ENCODE assay signal across 11 mouse cellular contexts in the genomic region with DNA sequence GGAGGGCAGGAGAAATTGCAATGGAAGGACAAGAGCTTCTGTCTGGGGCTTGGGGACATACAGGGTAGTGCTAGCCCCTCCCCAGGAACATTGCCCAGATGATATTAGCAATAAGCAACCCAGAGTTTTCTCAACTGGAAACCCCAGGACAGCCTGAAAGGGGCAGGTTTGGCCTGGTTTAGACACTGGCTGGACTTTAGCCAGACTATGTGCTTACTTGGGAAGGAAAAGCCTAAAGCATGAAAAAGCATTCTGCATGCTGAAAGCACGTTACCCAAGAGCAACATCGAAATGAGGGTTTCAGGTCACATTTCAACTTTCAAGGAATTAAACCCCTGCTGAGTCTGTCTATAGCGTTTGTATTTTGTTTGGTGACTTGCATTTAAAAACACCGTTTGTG.
DNase-seq lines count a peak whose midpoint lies in the region; ATAC-seq and TF ChIP-seq lines count a peak whose summit lies in the region.
"Had no signal": no experiment of that assay in that cellular context is flagged by ENCODE, and none has a peak within 500 bp of the region (broad histone marks: within the 10 kb centered on the region; RNA-seq: fewer than 3 reads in every experiment).

No protein-coding gene starts in this region.

- no peak overlapping the region for H3K9ac ChIP-seq in kidney, postnatal 0 days (ENCODE audit: low read depth, low read length)
- H3K9ac ChIP-seq in midbrain, postnatal 0 days (replicated peaks; ENCODE audit: low read length, poor library complexity, severe bottlenecking): no peak overlapping the region
- no peak overlapping the region for H3K9ac ChIP-seq in midbrain, embryonic 11.5 days (ENCODE audit: low read length)
- H3K9ac ChIP-seq in stomach, postnatal 0 days (ENCODE audit: low read length): no peak overlapping the region; the same call in 1 of the 2 replicates
- H3K9ac ChIP-seq: embryonic facial prominence, embryonic 12.5 days; heart, embryonic 13.5 days; liver, embryonic 15.5 days had no signal

- TF ChIP-seq EP300 in stomach, postnatal 0 days (optimal IDR thresholded peaks at IDR 0.05): no peak

- no peaks in the 10 kb centered on the region for H3K27me3 ChIP-seq in kidney, postnatal 0 days (ENCODE audit: insufficient read depth, low read length)
- no peaks in the 10 kb centered on the region for H3K27me3 ChIP-seq in midbrain, postnatal 0 days (ENCODE audit: insufficient read depth, low read length)
- H3K27me3 ChIP-seq in midbrain, embryonic 11.5 days (ENCODE audit: control insufficient read depth, insufficient read depth, low read length): no peaks in the 10 kb centered on the region
- H3K27me3 ChIP-seq in stomach, postnatal 0 days (ENCODE audit: control insufficient read depth, insufficient read depth, low read length): no peaks in the 10 kb centered on the region
- H3K27me3 ChIP-seq: embryonic facial prominence, embryonic 12.5 days; heart, embryonic 13.5 days; liver, embryonic 15.5 days had no signal

- no peak for ATAC-seq in kidney, postnatal 0 days (replicated peaks; ENCODE audit: low FRiP score, low read depth)
- no peak for ATAC-seq in midbrain, postnatal 0 days (ENCODE audit: low FRiP score)
- no peak for ATAC-seq in midbrain, embryonic 11.5 days (ENCODE audit: low FRiP score)
- ATAC-seq in stomach, postnatal 0 days (ENCODE audit: low FRiP score, low TSS enrichment): no peak

- 32% methylated on average over 4 of the region's 4 CpGs for WGBS in kidney, postnatal 0 days
- WGBS in midbrain, postnatal 0 days: 22% methylated on average over 4 of the region's 4 CpGs
- whole genome bisulfite sequencing in midbrain, embryonic 11.5 days: 31% methylated on average over 4 of the region's 4 CpGs
- WGBS in stomach, postnatal 0 days: 29% methylated on average over 4 of the region's 4 CpGs

- DNase-seq in adrenal gland, postnatal 14 days: peak; percentile 22
- no peak for DNase-seq in adrenal gland, postnatal 36 days
- DNase-seq in kidney, postnatal 0 days (ENCODE audit: low spot score): peak; percentile 11
- no peak for DNase-seq in kidney, adult 8-10 months
- peak; percentile 51 for DNase-seq in midbrain, postnatal 0 days (ENCODE audit: low spot score)
- DNase-seq in midbrain, embryonic 11.5 days (ENCODE audit: low spot score, missing footprints): no peak
- no peak for DNase-seq in stomach, postnatal 0 days (ENCODE audit: low spot score)
- DNase-seq in thymus, postnatal 14 days: no peak

- H3K27ac ChIP-seq in kidney, postnatal 0 days: no peak overlapping the region
- H3K27ac ChIP-seq in midbrain, postnatal 0 days (ENCODE audit: low read depth, low read length): no peak overlapping the region
- H3K27ac ChIP-seq in midbrain, embryonic 11.5 days (ENCODE audit: low read depth, low read length): no peak overlapping the region
- H3K27ac ChIP-seq in stomach, postnatal 0 days (replicated peaks): peak overlapping the region; percentile 40; the same call in 1 of the 2 replicates
- H3K27ac ChIP-seq: embryonic facial prominence, embryonic 12.5 days; heart, embryonic 13.5 days; liver, embryonic 15.5 days had no signal

- no peak overlapping the region for H3K4me2 ChIP-seq in kidney, postnatal 0 days (ENCODE audit: low read length)
- no peak overlapping the region for H3K4me2 ChIP-seq in midbrain, postnatal 0 days (ENCODE audit: low read depth, low read length, poor library complexity, severe bottlenecking)
- no peak overlapping the region for H3K4me2 ChIP-seq in midbrain, embryonic 11.5 days
- no peak overlapping the region for H3K4me2 ChIP-seq in stomach, postnatal 0 days (replicated peaks; ENCODE audit: low read depth)
- H3K4me2 ChIP-seq: embryonic facial prominence, embryonic 12.5 days; heart, embryonic 13.5 days; liver, embryonic 15.5 days had no signal

- no peaks in the 10 kb centered on the region for H3K36me3 ChIP-seq in kidney, postnatal 0 days (ENCODE audit: insufficient read depth, low read length)
- H3K36me3 ChIP-seq in midbrain, postnatal 0 days (ENCODE audit: insufficient read depth, low read length): no peaks in the 10 kb centered on the region
- no peaks in the 10 kb centered on the region for H3K36me3 ChIP-seq in midbrain, embryonic 11.5 days (ENCODE audit: control insufficient read depth, insufficient read depth, low read length)
- no peaks in the 10 kb centered on the region for H3K36me3 ChIP-seq in stomach, postnatal 0 days (ENCODE audit: control insufficient read depth, insufficient read depth, low read length)
- H3K36me3 ChIP-seq: embryonic facial prominence, embryonic 12.5 days; heart, embryonic 13.5 days; liver, embryonic 15.5 days had no signal

- no peak for TF ChIP-seq CTCF in kidney, postnatal 0 days (IDR thresholded peaks at IDR 0.05; ENCODE audit: low read depth)
- no peak for TF ChIP-seq CTCF in midbrain, postnatal 0 days (IDR thresholded peaks at IDR 0.05)
- TF ChIP-seq CTCF in stomach, postnatal 0 days (IDR thresholded peaks at IDR 0.05; ENCODE audit: low read depth): no peak

- H3K4me3 ChIP-seq in kidney, postnatal 0 days (replicated peaks; ENCODE audit: low read depth, low read length): no peak overlapping the region
- no peak overlapping the region for H3K4me3 ChIP-seq in midbrain, postnatal 0 days (ENCODE audit: low read depth, low read length)
- H3K4me3 ChIP-seq in midbrain, embryonic 11.5 days (ENCODE audit: low read depth, low read length): no peak overlapping the region
- no peak overlapping the region for H3K4me3 ChIP-seq in stomach, postnatal 0 days (ENCODE audit: low read depth, low read length)
- H3K4me3 ChIP-seq: embryonic facial prominence, embryonic 12.5 days; heart, embryonic 13.5 days; liver, embryonic 15.5 days had no signal

- H3K4me1 ChIP-seq in kidney, postnatal 0 days (replicated peaks; ENCODE audit: insufficient read depth, low read length): no peaks in the 10 kb centered on the region
- H3K4me1 ChIP-seq in midbrain, postnatal 0 days (ENCODE audit: insufficient read depth, low read length): no peaks in the 10 kb centered on the region
- no peaks in the 10 kb centered on the region for H3K4me1 ChIP-seq in midbrain, embryonic 11.5 days (ENCODE audit: control insufficient read depth, insufficient read depth, low read length)
- no peaks in the 10 kb centered on the region for H3K4me1 ChIP-seq in stomach, postnatal 0 days (replicated peaks; ENCODE audit: control insufficient read depth, insufficient read depth)
- H3K4me1 ChIP-seq: embryonic facial prominence, embryonic 12.5 days; liver, embryonic 15.5 days had no signal

- no peaks in the 10 kb centered on the region for H3K9me3 ChIP-seq in kidney, postnatal 0 days (replicated peaks; ENCODE audit: low read length)
- no peaks in the 10 kb centered on the region for H3K9me3 ChIP-seq in midbrain, postnatal 0 days (ENCODE audit: low read length)
- H3K9me3 ChIP-seq in midbrain, embryonic 11.5 days (ENCODE audit: control insufficient read depth, low read length): no peaks in the 10 kb centered on the region
- no peaks in the 10 kb centered on the region for H3K9me3 ChIP-seq in stomach, postnatal 0 days (ENCODE audit: control insufficient read depth, low read length)
- H3K9me3 ChIP-seq: embryonic facial prominence, embryonic 12.5 days; heart, embryonic 13.5 days; liver, embryonic 15.5 days had no signal

Comparison
In these comparisons a context has a peak if more than half of its experiments do, and no peak if none do; other contexts are left out.
1. DNase-seq: peak in adrenal gland, postnatal 14 days (single experiment), kidney, postnatal 0 days (single experiment) and midbrain, postnatal 0 days (single experiment); none in adrenal gland, postnatal 36 days (0 of 2), kidney, adult 8-10 months (0 of 2), midbrain, embryonic 11.5 days (single experiment), stomach, postnatal 0 days (single experiment) and thymus, postnatal 14 days (single experiment).